Mouse (Mus musculus) c-Kit-positive CD71-positive TER-119-positive erythroid progenitor cells, embryonic 14.5 days (primary cell): ENCODE results near the gene Arfip2.

Experiments
- DNase-seq: peaks from one replicate; pipeline ENCODE4 v3.0.0-alpha.2; 2013; ENCODE audit warnings: low spot score

Arfip2 gene

GRCm38 (mm10) chr7:105614400-105614799 lies 25.8 kb downstream of the Arfip2 start:
- no peak for DNase-seq

GRCm38 (mm10) chr7:105611767-105612166 lies 28.4 kb downstream of the Arfip2 start:
- no peak for DNase-seq

GRCm38 (mm10) chr7:105608467-105608866 lies 31.7 kb downstream of the Arfip2 start:
- no peak for DNase-seq

GRCm38 (mm10) chr7:105602860-105603623 lies 37.2 kb downstream of the Arfip2 start:
- peak; percentile 21 for DNase-seq

- no peak for DNase-seq
Observed at GRCm38 (mm10) chr7:105590097-105590496, 50.1 kb downstream of the Arfip2 start.

- no peak for DNase-seq
Observed at GRCm38 (mm10) chr7:105588325-105588912, 51.8 kb downstream of the Arfip2 start.
